Mouse (Mus musculus) heart, embryonic 14.5 days (tissue): Measurements from ENCODE around the gene Klk15. TPM values are rescaled to one million over a fixed set of nuclear protein-coding genes. Genes with fewer than 3 reads are reported as not detected.
"Not testable (repeated sequence)": the region's sequence is repeated elsewhere in the genome, so short reads cannot be mapped to it uniquely, and the experiment has no call there.

ENCODE experiments used
- ATAC-seq: fragments of 200-750 bp; cut with Nextera tagmentation; 2 replicates; pipeline ENCODE4 v1.8.0; 2017; ENCODE audit warnings: low read depth, moderate TSS enrichment; ENCODE audit not compliant: insufficient number of reproducible peaks, insufficient read depth, low FRiP score
- H3K27ac ChIP-seq, 2 experiments: fragments of 200-500 bp in 1 of 2; fragments of 300-500 bp in 1 of 2; sonication (generic) in 1 of 2; replicated peaks in 1 of 2; 2 replicates each; pipeline ENCODE4 v1.5.1; 2012 to 2014; ENCODE audit warnings: low read depth in 2 of 2, low read length in 2 of 2, control low read depth in 1 of 2, mild to moderate bottlenecking in 1 of 2, mixed read lengths in 1 of 2; ENCODE audit not compliant: control insufficient read depth in 1 of 2, insufficient read depth in 1 of 2
- H3K27me3 ChIP-seq: fragments of 300-500 bp; sonication (generic); 2 replicates; pipeline ENCODE4 v1.6.1; 2014; ENCODE audit warnings: mild to moderate bottlenecking, low read length, control low read depth; ENCODE audit not compliant: control insufficient read depth, insufficient read depth
- H3K36me3 ChIP-seq: fragments of 300-500 bp; sonication (generic); 2 replicates; pipeline ENCODE4 v1.6.1; 2014; ENCODE audit warnings: mild to moderate bottlenecking, control low read depth, low read length, mixed read lengths; ENCODE audit not compliant: control insufficient read depth, insufficient read depth
- H3K4me1 ChIP-seq, 2 experiments: fragments of 200-500 bp in 1 of 2; fragments of 300-500 bp in 1 of 2; sonication (generic) in 1 of 2; 2 replicates each; pipeline ENCODE4 v1.6.1; 2012 to 2014; ENCODE audit warnings: low read length in 2 of 2, control low read depth in 1 of 2, mixed read lengths in 1 of 2; ENCODE audit not compliant: control insufficient read depth in 2 of 2, insufficient read depth in 2 of 2
- H3K4me2 ChIP-seq: fragments of 300-500 bp; sonication (generic); 2 replicates; pipeline ENCODE4 v1.6.1; 2014; ENCODE audit warnings: mild to moderate bottlenecking, low read length
- H3K4me3 ChIP-seq, 2 experiments: fragments of 200-500 bp in 1 of 2; fragments of 300-500 bp in 1 of 2; sonication (generic) in 1 of 2; 2 replicates each; pipeline ENCODE4 v1.5.1; 2012 to 2014; ENCODE audit warnings: low read length in 2 of 2, mild to moderate bottlenecking in 2 of 2, control low read depth in 1 of 2, low read depth in 1 of 2, moderate library complexity in 1 of 2; ENCODE audit not compliant: control insufficient read depth in 1 of 2, insufficient read depth in 1 of 2
- H3K9ac ChIP-seq: fragments of 300-500 bp; sonication (generic); 2 replicates; pipeline ENCODE4 v1.6.1; 2014; ENCODE audit warnings: mild to moderate bottlenecking, low read length
- H3K9me3 ChIP-seq: fragments of 300-500 bp; sonication (generic); 2 replicates; pipeline ENCODE4 v1.6.1; 2016; ENCODE audit warnings: low read length, control low read depth; ENCODE audit not compliant: control insufficient read depth
- WGBS: fragments of 180-500 bp; shearing (Covaris S2); extraction: QIAGEN DNeasy Blood & Tissue Kit; methylation state at CpG from one replicate; pipeline ENCODE4 v1.1.7; 2014; 5-methylcytosine and 5-hydroxymethylcytosine counted together
- polyA plus RNA-seq: library from polyadenylated mRNA; unstranded; fragments of >200 nt; fragmentation: Nextera tagmentation; extraction: Ambion mirVana; gene quantifications from 2 replicates; pipeline ENCODE4 v1.2.1, GENCODE M21; 2014

Gene Klk15
- polyA plus RNA-seq, 1 experiment from 2014 or later: not detected

- Histone ChIP-seq H3K9me3 (no peaks in the 10 kb centered on the region), H3K4me1 (no peaks in the 10 kb centered on the region), H3K9ac (no peak overlapping the region), H3K36me3 (no peaks in the 10 kb centered on the region), H3K27me3 (no peaks in the 10 kb centered on the region), H3K4me2 (no peak overlapping the region), H3K4me3 (no peak overlapping the region), H3K27ac (no peak overlapping the region)
- ATAC-seq: no peak
- WGBS: 85% methylated on average over 14 of the region's 14 CpGs
Measured at GRCm38 (mm10) chr7:43936551-43936950, 3.0 kb downstream of the Klk15 start.

GRCm38 (mm10) chr7:43942293-43942692 is 8.8 kb downstream of the Klk15 start:
- not testable (repeated sequence) for H3K27ac ChIP-seq, ATAC-seq
- 52% methylated on average over 3 of the region's 3 CpGs for WGBS

GRCm38 (mm10) chr7:43944727-43945264 is 11.3 kb downstream of the Klk15 start:
- WGBS: 71% methylated on average over 3 of the region's 3 CpGs
- no peak overlapping the region for H3K27ac ChIP-seq
- no peaks in the 10 kb centered on the region for H3K36me3 ChIP-seq
- H3K4me2 ChIP-seq: no peak overlapping the region
- H3K4me3 ChIP-seq: no peak overlapping the region
- no peaks in the 10 kb centered on the region for H3K4me1 ChIP-seq
- no peak for ATAC-seq
- H3K9me3 ChIP-seq: no peaks in the 10 kb centered on the region
- H3K9ac ChIP-seq: no peak overlapping the region
- H3K27me3 ChIP-seq: no peaks in the 10 kb centered on the region

More at GRCm38 (mm10) chr7:43942293-43942692, 8.8 kb downstream of the Klk15 start:
- H3K9me3 ChIP-seq, H3K4me2 ChIP-seq, H3K9ac ChIP-seq, H3K36me3 ChIP-seq, H3K4me3 ChIP-seq, H3K27me3 ChIP-seq, H3K4me1 ChIP-seq: not testable (repeated sequence)

- H3K4me2 ChIP-seq: no peak within 1 kb of the TSS
- H3K27ac ChIP-seq: no peak within 1 kb of the TSS
- no peak within 1 kb of the TSS for H3K9ac ChIP-seq
- H3K9me3 ChIP-seq: no peaks in the 10 kb centered on the region
- H3K36me3 ChIP-seq: no peaks in the 10 kb centered on the region
- 76% methylated on average over 2 of the region's 2 CpGs for WGBS
- ATAC-seq: no peak
- no peaks in the 10 kb centered on the region for H3K27me3 ChIP-seq
- H3K4me1 ChIP-seq: no peaks in the 10 kb centered on the region
- no peak within 1 kb of the TSS for H3K4me3 ChIP-seq
Measured at GRCm38 (mm10) chr7:43950364-43950763, 16.8 kb downstream of the Klk15 start, which contains the start of gene Klk1b8. TSS of gene Klk1b8 (plus strand) at chr7:43950664.

- H3K4me1 ChIP-seq: no peaks in the 10 kb centered on the region
- H3K27me3 ChIP-seq: no peaks in the 10 kb centered on the region
- H3K9me3 ChIP-seq: no peaks in the 10 kb centered on the region
- no peak overlapping the region for H3K27ac ChIP-seq
- WGBS: 64% methylated on average over 4 of the region's 4 CpGs
- H3K4me3 ChIP-seq: no peak overlapping the region
- H3K4me2 ChIP-seq: no peak overlapping the region
- no peaks in the 10 kb centered on the region for H3K36me3 ChIP-seq
- ATAC-seq: no peak
- H3K9ac ChIP-seq: no peak overlapping the region
Measured at GRCm38 (mm10) chr7:43952703-43953102, 19.2 kb downstream of the Klk15 start.

- no peaks in the 10 kb centered on the region for H3K36me3 ChIP-seq
- no peak for ATAC-seq
- H3K27me3 ChIP-seq: no peaks in the 10 kb centered on the region
Measured at GRCm38 (mm10) chr7:43966451-43966850, 32.9 kb downstream of the Klk15 start, which contains the start of gene Klk1b1. TSS of gene Klk1b1 (plus strand) at chr7:43966751.

GRCm38 (mm10) chr7:43967058-43967457 is 33.5 kb downstream of the Klk15 start:
- Histone ChIP-seq H3K4me1 (no peaks in the 10 kb centered on the region), H3K36me3 (no peaks in the 10 kb centered on the region), H3K9ac (no peak overlapping the region), H3K27me3 (no peaks in the 10 kb centered on the region), H3K4me2 (no peak overlapping the region), H3K9me3 (no peaks in the 10 kb centered on the region), H3K4me3 (no peak overlapping the region), H3K27ac (no peak overlapping the region)
- 68% methylated on average over 3 of the region's 3 CpGs for WGBS
- ATAC-seq: no peak

More at GRCm38 (mm10) chr7:43966451-43966850, 32.9 kb downstream of the Klk15 start, which contains the start of gene Klk1b1:
- WGBS: 59% methylated on average over 3 of the region's 3 CpGs
- no peaks in the 10 kb centered on the region for H3K9me3 ChIP-seq
- H3K9ac ChIP-seq: no peak within 1 kb of the TSS
- no peak within 1 kb of the TSS for H3K27ac ChIP-seq
- H3K4me1 ChIP-seq: no peaks in the 10 kb centered on the region
- H3K4me3 ChIP-seq: no peak within 1 kb of the TSS
- H3K4me2 ChIP-seq: no peak within 1 kb of the TSS

- Histone ChIP-seq H3K4me1 (no peaks in the 10 kb centered on the region), H3K27ac (no peak overlapping the region), H3K4me3 (no peak overlapping the region), H3K27me3 (no peaks in the 10 kb centered on the region), H3K9me3 (no peaks in the 10 kb centered on the region), H3K9ac (no peak overlapping the region), H3K4me2 (no peak overlapping the region), H3K36me3 (no peaks in the 10 kb centered on the region)
- WGBS: 72% methylated on average over 2 of the region's 2 CpGs
- ATAC-seq: no peak
Measured at GRCm38 (mm10) chr7:43967612-43968011, 34.1 kb downstream of the Klk15 start.
